Mouse (Mus musculus) heart, embryonic 15.5 days (tissue): ENCODE measurements around the gene Lamb3. TPM values are rescaled to one million over a fixed set of nuclear protein-coding genes. Genes with fewer than 3 reads are reported as not detected.
"Not testable (repeated sequence)": the region's sequence is repeated elsewhere in the genome, so short reads cannot be mapped to it uniquely, and the experiment has no call there.

ENCODE experiments used
- ATAC-seq: fragments of 200-750 bp; cut with Nextera tagmentation; replicated peaks from 2 replicates; pipeline ENCODE4 v1.8.0; 2017; ENCODE audit warnings: low read depth, moderate TSS enrichment; ENCODE audit not compliant: insufficient number of reproducible peaks, insufficient read depth, low FRiP score
- H3K27ac ChIP-seq: fragments of 300-500 bp; sonication (generic); 2 replicates; pipeline ENCODE4 v1.5.1; 2015; ENCODE audit warnings: mild to moderate bottlenecking, inconsistent platforms
- H3K27me3 ChIP-seq: fragments of 300-500 bp; sonication (generic); 2 replicates; pipeline ENCODE4 v1.6.1; 2015; ENCODE audit warnings: inconsistent platforms
- H3K36me3 ChIP-seq: fragments of 300-500 bp; sonication (generic); 2 replicates; pipeline ENCODE4 v1.6.1; 2015; ENCODE audit warnings: mild to moderate bottlenecking, inconsistent platforms
- H3K4me1 ChIP-seq: fragments of 300-500 bp; sonication (generic); replicated peaks from 2 replicates; pipeline ENCODE4 v1.6.1; 2015; ENCODE audit warnings: inconsistent platforms
- H3K4me2 ChIP-seq: fragments of 300-500 bp; sonication (generic); 2 replicates; pipeline ENCODE4 v1.6.1; 2015; ENCODE audit warnings: inconsistent platforms, mild to moderate bottlenecking, moderate library complexity
- H3K4me3 ChIP-seq: fragments of 300-500 bp; sonication (generic); 2 replicates; pipeline ENCODE4 v1.5.1; 2015; ENCODE audit warnings: mild to moderate bottlenecking, inconsistent platforms
- H3K9ac ChIP-seq: fragments of 300-500 bp; sonication (generic); 2 replicates; pipeline ENCODE4 v1.6.1; 2015; ENCODE audit warnings: mild to moderate bottlenecking, inconsistent platforms
- H3K9me3 ChIP-seq: fragments of 300-500 bp; sonication (generic); replicated peaks from 2 replicates; pipeline ENCODE4 v1.6.1; 2016; ENCODE audit warnings: inconsistent platforms
- WGBS: fragments of 180-500 bp; shearing (Covaris S2); methylation state at CpG from one replicate; pipeline ENCODE4 v1.1.7; 2015; ENCODE audit warnings: mixed read lengths; 5-methylcytosine and 5-hydroxymethylcytosine counted together
- polyA plus RNA-seq: library from polyadenylated mRNA; unstranded; fragments of >200 nt; fragmentation: Nextera tagmentation; extraction: Ambion mirVana; gene quantifications from 2 replicates; pipeline ENCODE4 v1.2.1, GENCODE M21; 2015

The Lamb3 gene
- polyA plus RNA-seq, 1 experiment from 2014 or later, result 4.7 TPM

DNA sequence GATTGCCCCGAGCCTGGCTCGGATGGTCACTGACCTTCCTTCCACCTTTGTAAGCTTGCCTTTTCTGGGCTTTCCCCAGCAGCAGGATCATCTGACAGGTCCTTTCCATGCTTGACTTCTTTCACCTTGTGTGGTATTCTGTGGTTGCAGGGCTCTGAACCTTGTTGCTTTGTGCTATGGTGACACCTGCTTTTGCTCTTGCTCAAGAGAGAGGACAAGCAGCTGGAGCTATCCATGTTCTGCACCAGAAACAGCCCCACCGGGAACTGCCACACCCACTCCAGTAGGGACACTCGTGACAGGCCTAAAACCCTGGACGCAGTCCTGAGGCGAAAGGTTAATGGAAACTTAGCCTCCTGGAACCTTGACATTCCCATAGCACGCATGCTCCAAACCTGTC lies 43.9 kb downstream of the Lamb3 start:
- ATAC-seq, result no peak
- Histone ChIP-seq H3K4me2 (no peak overlapping the region), H3K4me1 (peaks cover 18% of the 10 kb centered on the region), H3K27ac (no peak overlapping the region), H3K27me3 (no peaks in the 10 kb centered on the region), H3K9me3 (no peaks in the 10 kb centered on the region), H3K9ac (no peak overlapping the region), H3K36me3 (no peaks in the 10 kb centered on the region), H3K4me3 (no peak overlapping the region)
- 71% methylated on average over 7 of the region's 7 CpGs for WGBS

DNA sequence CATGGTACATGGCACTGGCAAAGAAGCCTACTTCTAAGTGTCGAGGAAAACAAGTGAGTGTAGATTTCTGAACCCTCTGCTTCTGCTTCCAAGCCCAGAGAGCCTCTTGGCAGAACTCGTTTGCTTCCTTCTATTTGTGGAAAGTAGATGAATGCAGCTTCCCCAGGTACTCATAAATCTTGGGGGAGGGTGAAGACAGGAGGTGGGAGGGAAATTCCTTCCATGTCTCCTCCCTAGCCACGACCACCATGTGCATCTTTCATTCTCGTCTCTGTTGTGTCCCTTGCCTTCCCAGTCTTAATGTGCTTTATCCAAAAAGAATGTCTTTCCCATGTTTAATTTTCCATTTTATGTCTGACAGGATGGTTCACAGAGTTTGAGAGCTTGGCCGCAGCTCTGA lies 45.1 kb downstream of the Lamb3 start:
- no peak overlapping the region for H3K9ac ChIP-seq
- H3K4me2 ChIP-seq, result no peak overlapping the region
- no peaks in the 10 kb centered on the region for H3K9me3 ChIP-seq
- peaks cover 25% of the 10 kb centered on the region for H3K4me1 ChIP-seq
- no peaks in the 10 kb centered on the region for H3K27me3 ChIP-seq
- H3K27ac ChIP-seq, result no peak overlapping the region
- 31% methylated on average over 5 of the region's 5 CpGs for WGBS
- H3K36me3 ChIP-seq, result no peaks in the 10 kb centered on the region
- no peak overlapping the region for H3K4me3 ChIP-seq
- ATAC-seq, result no peak

DNA sequence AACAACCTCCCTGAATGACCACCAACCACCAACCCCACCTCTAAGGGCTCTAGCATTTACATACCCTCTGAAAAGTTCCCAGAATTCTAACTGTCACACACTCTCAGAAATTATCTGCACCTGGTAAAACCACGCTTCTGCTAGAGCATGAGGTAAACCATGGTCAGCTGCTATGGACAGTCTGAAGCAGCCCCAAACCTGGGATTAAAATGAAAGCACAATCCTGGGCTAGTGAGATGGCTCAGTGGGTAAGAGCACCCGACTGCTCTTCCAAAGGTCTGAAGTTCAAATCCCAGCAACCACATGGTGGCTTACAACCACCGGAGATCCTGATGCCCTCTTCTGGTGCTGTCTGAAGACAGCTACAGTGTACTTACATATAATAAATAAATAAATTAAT lies 46.4 kb downstream of the Lamb3 start:
- not testable (repeated sequence) for H3K9ac ChIP-seq, ATAC-seq
- WGBS, result 65% methylated on average over 3 of the region's 3 CpGs

DNA sequence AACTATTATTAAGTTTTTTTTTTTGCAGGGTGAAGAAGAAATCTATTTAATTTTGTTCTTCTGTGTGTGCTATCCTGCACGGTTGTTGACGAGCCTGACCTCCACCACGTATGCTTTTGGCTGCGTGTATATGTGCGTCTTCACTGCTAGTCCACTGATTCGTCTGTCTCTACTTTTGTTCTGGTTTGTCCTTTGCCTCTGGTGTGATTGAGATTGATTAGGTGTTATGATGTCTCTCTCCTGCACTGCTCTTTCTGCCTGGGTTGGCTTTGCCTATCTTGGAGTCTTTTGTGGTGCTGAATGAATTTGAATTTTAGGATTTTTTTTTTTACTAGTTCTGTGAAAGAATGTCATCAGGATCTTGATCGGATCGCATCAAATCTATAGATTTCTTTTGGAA lies 47.5 kb downstream of the Lamb3 start:
- 56% methylated on average over 8 of the region's 8 CpGs for WGBS
- no peak for ATAC-seq
- H3K4me2 ChIP-seq, result no peak overlapping the region

More for the DNA sequence above, 46.4 kb downstream of the Lamb3 start:
- H3K4me1 ChIP-seq, result peaks cover 25% of the 10 kb centered on the region
- H3K27ac ChIP-seq, H3K27me3 ChIP-seq, H3K4me3 ChIP-seq, H3K9me3 ChIP-seq, H3K4me2 ChIP-seq, H3K36me3 ChIP-seq: not testable (repeated sequence)

DNA sequence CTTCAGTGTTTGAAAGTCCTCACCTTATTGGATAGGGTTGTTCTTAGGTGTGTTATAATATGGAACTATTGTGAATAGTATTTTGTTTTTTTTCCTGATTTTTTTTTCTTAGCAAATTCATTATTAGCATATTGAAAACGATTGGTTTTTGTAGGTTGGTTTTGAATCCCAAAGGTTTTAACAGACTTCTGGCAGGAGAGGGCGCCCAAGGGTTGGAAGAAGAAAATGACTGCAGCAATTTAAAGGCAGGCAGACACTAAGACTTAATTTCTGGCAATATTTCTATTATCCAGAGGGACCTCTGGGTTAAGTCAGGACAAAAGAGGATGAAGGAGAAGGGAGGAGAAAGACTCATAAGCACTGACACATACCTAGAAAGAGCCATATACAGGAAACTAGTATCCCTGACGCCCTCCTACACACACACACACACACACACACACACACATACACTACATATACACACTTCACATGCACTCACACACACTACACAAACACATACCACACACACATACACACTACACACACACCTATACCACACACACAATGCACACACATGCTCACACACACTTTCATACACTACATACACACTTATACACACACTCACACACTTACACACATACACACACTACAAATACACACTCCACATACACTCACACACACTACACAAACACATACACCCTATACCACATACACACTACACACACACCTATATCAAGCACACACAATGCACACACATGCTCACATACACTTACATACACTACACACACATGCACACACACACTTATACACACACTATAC lies 48.2 kb downstream of the Lamb3 start:
- 34% methylated on average over 3 of the region's 3 CpGs for WGBS
- no peak overlapping the region for H3K4me2 ChIP-seq
- no peaks in the 10 kb centered on the region for H3K9me3 ChIP-seq
- H3K4me3 ChIP-seq, result no peak overlapping the region
- no peaks in the 10 kb centered on the region for H3K27me3 ChIP-seq
- no peaks in the 10 kb centered on the region for H3K36me3 ChIP-seq
- H3K9ac ChIP-seq, result no peak overlapping the region
- ATAC-seq, result peak; percentile 21; the same call in 1 of the 2 replicates
- peaks cover 25% of the 10 kb centered on the region for H3K4me1 ChIP-seq
- H3K27ac ChIP-seq, result no peak overlapping the region

More for the DNA sequence above, 47.5 kb downstream of the Lamb3 start:
- H3K4me1 ChIP-seq, result peaks cover 25% of the 10 kb centered on the region
- no peaks in the 10 kb centered on the region for H3K36me3 ChIP-seq
- no peaks in the 10 kb centered on the region for H3K27me3 ChIP-seq
- no peak overlapping the region for H3K4me3 ChIP-seq
- no peaks in the 10 kb centered on the region for H3K9me3 ChIP-seq
- H3K9ac ChIP-seq, result no peak overlapping the region
- H3K27ac ChIP-seq, result no peak overlapping the region

DNA sequence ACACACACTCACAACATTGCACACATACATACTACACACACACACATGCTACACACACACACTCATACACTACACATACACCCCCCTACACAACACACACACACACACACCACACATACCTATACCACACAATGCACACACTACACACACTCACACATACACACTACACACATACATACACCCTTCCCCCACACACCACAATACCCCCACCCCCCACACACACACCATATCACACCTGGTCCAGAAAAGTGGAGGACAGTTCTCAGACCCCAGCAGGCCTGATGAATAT lies 48.7 kb downstream of the Lamb3 start:
- Histone ChIP-seq H3K4me1 (peaks cover 25% of the 10 kb centered on the region), H3K9me3 (no peaks in the 10 kb centered on the region), H3K27me3 (no peaks in the 10 kb centered on the region), H3K9ac (no peak overlapping the region), H3K27ac (peak overlapping the region; percentile 37; the same call in 1 of the 2 replicates), H3K36me3 (no peaks in the 10 kb centered on the region), H3K4me3 (no peak overlapping the region), H3K4me2 (no peak overlapping the region)
- peak; percentile 50; the same call in 1 of the 2 replicates for ATAC-seq

DNA sequence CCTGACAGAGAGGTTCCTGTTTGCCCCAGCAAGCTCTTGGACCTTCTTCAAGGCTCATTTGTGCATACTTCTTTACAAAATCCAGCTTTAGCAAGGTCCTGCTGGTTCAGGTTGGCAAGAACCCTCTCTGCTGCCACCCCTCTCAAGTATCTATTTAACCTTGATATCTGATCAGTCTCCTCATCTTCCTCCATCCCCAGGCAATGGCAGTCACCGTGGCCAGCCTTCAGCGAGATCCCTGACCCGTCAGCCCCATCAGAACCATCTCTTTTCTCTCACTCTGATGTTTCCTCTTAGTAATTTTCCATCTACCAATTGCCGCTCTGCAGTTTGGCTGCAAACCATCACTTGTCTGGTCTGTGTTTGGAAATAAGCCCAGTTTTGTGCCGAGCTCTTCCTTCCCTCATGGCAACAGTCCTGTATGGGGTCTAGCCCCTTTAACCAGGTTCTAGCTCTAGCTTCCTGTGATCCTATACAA lies 49.2 kb downstream of the Lamb3 start:
- 37% methylated on average over 5 of the region's 5 CpGs for WGBS
- Histone ChIP-seq H3K27me3 (no peaks in the 10 kb centered on the region), H3K36me3 (no peaks in the 10 kb centered on the region), H3K4me3 (no peak overlapping the region), H3K27ac (peak overlapping the region; percentile 37), H3K4me1 (peaks cover 22% of the 10 kb centered on the region), H3K9me3 (no peaks in the 10 kb centered on the region), H3K4me2 (no peak overlapping the region), H3K9ac (no peak overlapping the region)
- no peak for ATAC-seq

DNA sequence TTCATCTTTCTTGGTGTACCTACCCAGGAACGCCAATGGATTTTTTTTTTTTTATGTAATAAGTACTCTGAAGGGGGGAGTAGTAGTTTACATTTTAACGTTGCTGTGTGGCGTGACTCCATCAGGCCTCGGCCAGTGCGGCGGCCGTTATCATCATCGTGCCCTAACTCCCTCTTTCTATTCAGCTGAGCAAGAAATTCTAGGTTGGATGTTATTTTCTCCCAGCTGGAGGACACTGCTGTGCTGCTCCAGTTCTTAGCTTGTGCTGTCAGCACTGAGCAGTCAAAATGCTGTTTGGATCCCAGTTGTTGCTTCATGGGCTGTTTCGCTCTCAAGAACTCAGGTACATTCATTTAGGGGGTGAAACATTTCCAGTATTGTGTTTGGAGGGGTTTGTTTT lies 52.1 kb downstream of the Lamb3 start:
- H3K9ac ChIP-seq, result no peak overlapping the region
- WGBS, result 73% methylated on average over 9 of the region's 9 CpGs

DNA sequence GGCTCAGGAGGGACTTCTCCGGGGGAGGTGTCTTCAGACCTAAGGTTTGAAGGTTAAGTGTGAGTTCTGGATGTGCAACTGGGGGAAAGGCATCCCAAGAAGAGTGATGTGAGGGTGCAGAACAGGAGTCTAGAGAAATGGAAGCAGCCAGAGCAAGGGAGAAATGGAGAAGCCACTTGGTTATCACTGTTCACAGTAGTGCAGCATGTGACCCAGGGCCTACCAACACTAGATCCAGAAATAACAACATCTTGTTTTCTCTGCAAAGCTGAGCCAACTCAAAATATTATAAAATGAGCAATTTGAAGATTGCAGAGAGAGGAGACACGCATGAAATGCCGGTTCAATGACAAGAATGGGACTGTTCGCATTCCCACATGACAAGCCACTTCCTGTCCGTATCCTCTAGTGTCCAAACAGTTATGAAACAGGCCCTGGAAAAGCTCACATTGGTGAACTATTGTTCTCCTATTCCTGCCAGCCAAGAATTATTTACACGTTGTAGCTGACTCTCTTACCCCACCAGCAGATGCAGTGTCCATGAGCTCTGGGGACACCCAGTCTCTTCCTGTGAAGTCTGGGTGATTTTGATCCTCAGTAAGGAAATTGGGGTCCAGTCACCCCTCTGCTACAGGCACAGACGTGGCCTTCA lies 54.5 kb downstream of the Lamb3 start:
- peaks cover 22% of the 10 kb centered on the region for H3K4me1 ChIP-seq
- no peaks in the 10 kb centered on the region for H3K27me3 ChIP-seq
- H3K9ac ChIP-seq, result no peak overlapping the region
- peak; percentile 36; the same call in 1 of the 2 replicates for ATAC-seq
- no peaks in the 10 kb centered on the region for H3K9me3 ChIP-seq
- 48% methylated on average over 7 of the region's 7 CpGs for WGBS
- no peak overlapping the region for H3K4me3 ChIP-seq
- H3K36me3 ChIP-seq, result no peaks in the 10 kb centered on the region
- no peak overlapping the region for H3K4me2 ChIP-seq
- H3K27ac ChIP-seq, result peak overlapping the region; percentile 69

More for the DNA sequence above, 52.1 kb downstream of the Lamb3 start:
- H3K4me3 ChIP-seq, result no peak overlapping the region
- H3K4me2 ChIP-seq, result no peak overlapping the region
- H3K27ac ChIP-seq, result no peak overlapping the region
- no peaks in the 10 kb centered on the region for H3K9me3 ChIP-seq
- no peaks in the 10 kb centered on the region for H3K27me3 ChIP-seq
- ATAC-seq, result no peak
- H3K4me1 ChIP-seq, result peaks cover 38% of the 10 kb centered on the region
- H3K36me3 ChIP-seq, result no peaks in the 10 kb centered on the region

DNA sequence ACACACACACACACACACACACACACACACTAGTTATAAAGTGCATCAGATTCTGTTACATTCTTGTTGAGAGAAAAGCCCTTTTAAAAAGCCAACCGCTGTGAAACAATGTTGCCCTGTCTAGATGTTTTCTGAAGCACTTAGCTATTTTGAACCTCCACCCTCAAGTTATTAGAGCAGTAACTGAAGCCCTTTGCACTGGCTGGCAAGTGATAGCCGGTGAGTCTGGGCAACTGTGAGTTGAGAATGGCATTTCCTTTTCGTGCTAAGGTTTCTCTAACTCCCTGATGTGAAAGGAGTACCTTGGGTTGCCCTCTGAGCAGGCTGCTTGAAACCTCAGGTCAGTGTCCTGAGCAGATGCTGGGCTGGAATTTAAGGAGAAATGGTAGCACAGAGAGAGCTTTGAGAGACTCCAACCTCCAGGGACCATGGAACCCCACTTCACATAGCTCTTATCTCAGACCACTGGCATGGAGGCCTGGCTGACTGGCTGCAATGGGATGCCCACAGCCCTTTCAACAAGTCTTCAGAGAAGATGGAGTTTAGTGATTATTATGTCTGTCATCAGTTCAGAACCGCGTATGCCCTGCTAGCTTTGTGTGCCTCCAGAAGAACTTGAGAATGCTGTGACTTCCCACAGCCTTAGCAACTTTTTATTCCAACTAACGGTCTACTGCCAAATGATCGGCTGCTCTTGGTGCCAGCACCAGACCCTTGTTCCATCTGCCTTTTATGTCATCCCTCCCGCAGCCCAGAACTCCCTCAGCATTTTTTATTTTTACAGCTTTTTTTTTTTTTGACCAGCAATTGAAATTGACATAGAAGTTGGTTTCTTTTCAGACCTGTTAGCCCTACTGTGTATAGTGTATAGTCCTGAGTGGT lies 55.8 kb downstream of the Lamb3 start:
- Histone ChIP-seq H3K9me3 (no peaks in the 10 kb centered on the region), H3K27ac (peak overlapping the region; percentile 11; the same call in 1 of the 2 replicates), H3K4me1 (peaks cover 21% of the 10 kb centered on the region), H3K27me3 (no peaks in the 10 kb centered on the region), H3K9ac (no peak overlapping the region), H3K4me3 (no peak overlapping the region), H3K36me3 (no peaks in the 10 kb centered on the region), H3K4me2 (0 out of 2 replicates have a peak overlapping the region, but pooled peaks have one; percentile 8)
- WGBS, result 64% methylated on average over 8 of the region's 8 CpGs
- no peak for ATAC-seq

DNA sequence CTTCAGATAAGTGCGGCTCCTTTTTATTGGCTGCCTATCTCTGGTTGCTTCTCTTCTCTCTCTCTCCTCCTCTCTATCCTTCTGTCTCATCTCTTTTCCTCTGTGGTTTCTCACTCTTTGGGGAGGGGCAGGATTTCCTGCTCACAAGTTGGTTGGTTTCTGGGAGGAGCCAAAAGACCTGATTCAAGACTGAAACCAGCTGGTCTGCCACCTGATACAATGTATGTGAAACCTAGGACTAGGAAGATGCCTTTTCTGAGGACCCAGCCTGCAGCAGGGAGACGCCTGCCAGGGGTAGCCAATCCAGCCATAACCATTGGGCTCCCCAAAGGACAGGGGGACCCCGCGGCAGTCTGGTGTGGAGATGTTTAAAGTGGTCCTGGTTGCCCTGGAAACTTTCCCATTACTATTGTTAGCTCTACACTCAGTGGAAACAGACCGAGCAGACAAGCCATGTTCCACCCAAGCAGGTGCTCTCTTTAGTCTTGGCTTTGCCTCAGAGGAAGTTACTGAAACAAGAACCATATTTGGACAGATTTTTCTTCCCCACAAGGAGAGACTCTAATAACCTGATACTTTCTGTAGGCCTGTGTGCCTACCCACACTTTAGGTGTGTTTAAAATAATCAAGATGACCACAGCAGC lies 56.6 kb downstream of the Lamb3 start, which contains the start of gene Hsd11b1:
Hsd11b1 (minus strand) TSS at position 121 of the 644 bp plus-strand sequence.
- WGBS, result 65% methylated on average over 5 of the region's 5 CpGs
- ATAC-seq, result no peak
- Histone ChIP-seq H3K9ac (no peak within 1 kb of the TSS), H3K9me3 (no peaks in the 10 kb centered on the region), H3K4me2 (0 out of 2 replicates have a peak within 1 kb of the TSS, but pooled peaks have one; percentile 8), H3K27ac (peak within 1 kb of the TSS; percentile 11; the same call in 1 of the 2 replicates), H3K4me3 (no peak within 1 kb of the TSS), H3K27me3 (no peaks in the 10 kb centered on the region), H3K4me1 (peaks cover 21% of the 10 kb centered on the region), H3K36me3 (no peaks in the 10 kb centered on the region)
